Mouse (Mus musculus) megakaryocyte progenitor cell, adult 5-6 weeks (primary cell): ENCODE results near the gene Plekhh3. TPM values are rescaled to one million over a fixed set of nuclear protein-coding genes. Genes with fewer than 3 reads are reported as not detected.

Experiments
- ATAC-seq: replicated peaks from 2 replicates; pipeline ENCODE4 v1.8.0; 2016; ENCODE audit warnings: mild to moderate bottlenecking, moderate TSS enrichment, inconsistent platforms; ENCODE audit not compliant: poor library complexity
- total RNA-seq, 2 experiments: library from RNA; stranded (forward) in 1 of 2; stranded (reverse) in 1 of 2; fragments of 157-497, 149-512 nt in 1 of 2; fragments of 200-1000 nt in 1 of 2; gene quantifications; 2 replicates each; pipeline versions ENCODE4 v1.2.3 to v1.2.4; 2015 to 2017

Plekhh3 gene
- total RNA-seq, 2 experiments from 2014 or later: 1.0 TPM; not detected in 1

- ATAC-seq: no peak
Measured at GRCm38 (mm10) chr11:101187541-101187940, 16.4 kb upstream of the Plekhh3 start.

- ATAC-seq: no peak
Measured at GRCm38 (mm10) chr11:101186526-101187247, 15.5 kb upstream of the Plekhh3 start.

- no peak for ATAC-seq
Measured at GRCm38 (mm10) chr11:101185441-101185840, 14.3 kb upstream of the Plekhh3 start.

GRCm38 (mm10) chr11:101184984-101185383, 13.8 kb upstream of the Plekhh3 start:
- ATAC-seq: no peak

GRCm38 (mm10) chr11:101182771-101183517, 11.8 kb upstream of the Plekhh3 start:
- no peak for ATAC-seq

GRCm38 (mm10) chr11:101181961-101182360, 10.8 kb upstream of the Plekhh3 start:
- ATAC-seq: no peak

- peak; percentile 71 for ATAC-seq
Measured at GRCm38 (mm10) chr11:101180846-101181740, 9.9 kb upstream of the Plekhh3 start.

GRCm38 (mm10) chr11:101180261-101180660, 9.1 kb upstream of the Plekhh3 start:
- ATAC-seq: no peak

GRCm38 (mm10) chr11:101179306-101179705, 8.2 kb upstream of the Plekhh3 start:
- no peak for ATAC-seq

- ATAC-seq: no peak
Measured at GRCm38 (mm10) chr11:101178061-101179058, 7.2 kb upstream of the Plekhh3 start.

GRCm38 (mm10) chr11:101176933-101177773, 6.0 kb upstream of the Plekhh3 start:
- ATAC-seq: peak; percentile 38; the same call in 1 of the 2 replicates

- no peak for ATAC-seq
Measured at GRCm38 (mm10) chr11:101176117-101176691, 5.1 kb upstream of the Plekhh3 start.

- no peak; the same call in 1 of the 2 replicates for ATAC-seq
Measured at GRCm38 (mm10) chr11:101175636-101176116, 4.5 kb upstream of the Plekhh3 start.

- no peak for ATAC-seq
Measured at GRCm38 (mm10) chr11:101174851-101175628, 3.9 kb upstream of the Plekhh3 start, which contains the start of gene Ccr10. Gene Ccr10, minus strand, starts transcription at chr11:101175443.

GRCm38 (mm10) chr11:101174389-101174745, 3.2 kb upstream of the Plekhh3 start:
- no peak for ATAC-seq

GRCm38 (mm10) chr11:101173631-101174388, 2.7 kb upstream of the Plekhh3 start:
- ATAC-seq: peak; percentile 58

- ATAC-seq: no peak
Measured at GRCm38 (mm10) chr11:101173112-101173511, 2.0 kb upstream of the Plekhh3 start.
